Mouse (Mus musculus): ENCODE data around the gene Car3. TPM values are rescaled to one million over a fixed set of nuclear protein-coding genes. Genes with fewer than 3 reads are reported as not detected.

Car3 gene
- polyA plus RNA-seq, 1 experiment, result 5.3 TPM

DNA sequence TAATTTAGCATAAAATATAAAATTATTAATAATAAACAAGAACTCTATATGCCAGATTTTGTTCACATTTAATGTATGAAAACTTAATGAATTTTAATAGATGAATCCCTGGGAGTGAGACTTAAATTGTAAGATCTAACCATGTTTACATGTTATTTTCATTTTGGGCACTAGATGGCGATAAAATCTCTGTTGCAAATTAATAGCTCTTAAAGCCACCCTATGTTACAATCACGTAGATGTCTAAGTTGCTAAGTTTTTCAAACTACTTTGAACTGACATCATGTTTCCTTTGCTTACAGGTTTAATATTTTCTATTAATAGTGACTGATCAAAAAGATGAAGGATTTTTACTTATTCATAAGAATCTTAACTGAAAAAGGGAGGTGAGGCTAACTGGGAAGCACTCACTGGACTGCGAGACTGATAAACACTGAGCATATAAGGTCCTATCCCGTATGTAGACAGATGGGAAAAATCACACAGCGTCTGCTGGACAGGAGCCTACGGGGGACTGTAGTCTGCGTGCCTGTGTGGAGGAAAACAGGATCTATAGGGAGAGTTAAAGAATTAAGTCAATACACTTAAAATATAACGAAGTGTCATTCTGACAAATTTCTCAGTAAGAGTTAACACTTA is 11.2 kb downstream of the Car3 start:
- Histone ChIP-seq H3K4me1 (ENCODE audit: control insufficient read depth, insufficient read depth, insufficient read length, low read length) (peaks cover 5% of the 10 kb centered on the region; the same call in 1 of the 2 replicates), H3K36me3 (ENCODE audit: control insufficient read depth, insufficient read depth, low read length) (no peaks in the 10 kb centered on the region), H3K27ac (ENCODE audit: insufficient read depth, low read depth, low read length) (no peak overlapping the region), H3K4me3 (ENCODE audit: low read depth, low read length) (no peak overlapping the region), H3K27me3 (ENCODE audit: control insufficient read depth, insufficient read depth, low read length) (no peaks in the 10 kb centered on the region)
- no peak for TF ChIP-seq POLR2A (IDR thresholded peaks at IDR 0.05; ENCODE audit: low read depth, low read length)
- WGBS, result 42% methylated on average over 8 of the region's 8 CpGs

DNA sequence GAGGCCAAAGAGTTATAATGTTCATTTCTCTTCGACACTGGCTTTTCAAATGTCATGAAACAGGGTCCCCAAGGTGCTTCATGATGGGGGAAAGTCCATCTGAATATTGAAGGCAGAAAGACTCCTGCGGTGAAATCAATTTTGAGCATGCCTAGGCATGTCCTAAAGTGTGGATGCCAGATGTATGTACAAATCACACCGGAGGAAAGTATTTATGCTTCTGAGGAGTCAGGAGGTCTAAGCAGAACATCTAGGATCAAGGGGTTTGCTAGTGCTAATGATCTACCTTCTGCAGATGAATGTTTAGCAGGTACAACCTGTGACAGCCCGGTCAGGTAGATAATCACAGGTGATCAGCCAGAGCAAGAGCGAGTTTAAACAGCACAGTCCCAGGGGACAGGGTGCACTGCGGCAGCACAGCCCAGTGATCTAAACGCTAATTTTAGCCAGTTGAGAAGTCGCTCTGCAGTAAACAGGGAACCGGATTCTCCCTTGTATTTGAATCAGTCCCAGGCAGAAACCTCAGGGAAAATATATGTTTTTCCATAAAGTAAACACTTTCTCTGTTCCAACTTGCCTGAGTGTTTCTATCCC is 13.1 kb downstream of the Car3 start:
- Histone ChIP-seq H3K4me1 (ENCODE audit: control insufficient read depth, insufficient read depth, insufficient read length, low read length) (no peaks in the 10 kb centered on the region), H3K36me3 (ENCODE audit: control insufficient read depth, insufficient read depth, low read length) (no peaks in the 10 kb centered on the region), H3K27me3 (ENCODE audit: control insufficient read depth, insufficient read depth, low read length) (no peaks in the 10 kb centered on the region), H3K4me3 (ENCODE audit: low read depth, low read length) (no peak overlapping the region), H3K27ac (ENCODE audit: insufficient read depth, low read depth, low read length) (no peak overlapping the region)
- 72% methylated on average over 9 of the region's 9 CpGs for WGBS
- TF ChIP-seq CTCF (IDR thresholded peaks at IDR 0.05; ENCODE audit: extremely low read depth, insufficient read length, insufficient replicate concordance, low read depth, low read length) (no peak), POLR2A (IDR thresholded peaks at IDR 0.05; ENCODE audit: low read depth, low read length) (no peak)

DNA sequence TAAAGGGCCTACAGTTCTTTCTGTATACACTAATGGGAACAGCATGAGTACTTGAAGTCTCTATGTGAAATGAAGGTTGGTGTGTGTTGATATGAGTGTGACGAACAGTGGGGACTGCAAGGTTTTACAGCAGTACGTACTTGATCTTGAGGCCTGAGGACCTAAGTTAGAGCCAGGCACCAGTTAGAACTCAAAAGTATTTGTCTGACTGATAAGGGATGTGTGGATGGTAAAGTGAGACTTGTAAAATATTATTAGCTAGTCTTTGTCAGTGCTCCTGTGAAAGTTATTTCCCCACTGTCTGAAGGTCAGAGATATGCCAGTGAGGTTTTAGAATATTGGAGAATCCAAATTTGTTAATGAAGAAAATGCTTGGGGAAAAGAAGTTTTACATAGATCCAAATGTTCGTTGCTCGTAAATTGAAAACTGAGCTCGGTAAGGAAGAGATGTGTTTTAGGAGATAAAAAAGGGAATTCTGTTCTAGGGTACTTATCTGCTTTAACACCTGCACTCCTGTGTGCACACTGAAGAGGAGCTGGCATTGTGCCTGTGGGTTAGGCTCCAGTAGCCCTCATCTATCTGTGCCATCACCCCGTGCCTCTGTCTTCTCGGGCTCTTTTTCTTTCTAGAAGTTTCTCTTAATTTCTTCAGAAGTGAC is 14.1 kb downstream of the Car3 start:
- H3K4me3 ChIP-seq (ENCODE audit: low read depth, low read length), result no peak overlapping the region
- TF ChIP-seq CTCF (IDR thresholded peaks at IDR 0.05; ENCODE audit: extremely low read depth, insufficient read length, insufficient replicate concordance, low read depth, low read length) (no peak), POLR2A (IDR thresholded peaks at IDR 0.05; ENCODE audit: low read depth, low read length) (no peak)
- no peaks in the 10 kb centered on the region for H3K4me1 ChIP-seq (ENCODE audit: control insufficient read depth, insufficient read depth, insufficient read length, low read length)
- H3K27me3 ChIP-seq (ENCODE audit: control insufficient read depth, insufficient read depth, low read length), result no peaks in the 10 kb centered on the region
- H3K27ac ChIP-seq (ENCODE audit: insufficient read depth, low read depth, low read length), result no peak overlapping the region
- WGBS, result 78% methylated on average over 7 of the region's 7 CpGs
- H3K36me3 ChIP-seq (ENCODE audit: control insufficient read depth, insufficient read depth, low read length), result no peaks in the 10 kb centered on the region

DNA sequence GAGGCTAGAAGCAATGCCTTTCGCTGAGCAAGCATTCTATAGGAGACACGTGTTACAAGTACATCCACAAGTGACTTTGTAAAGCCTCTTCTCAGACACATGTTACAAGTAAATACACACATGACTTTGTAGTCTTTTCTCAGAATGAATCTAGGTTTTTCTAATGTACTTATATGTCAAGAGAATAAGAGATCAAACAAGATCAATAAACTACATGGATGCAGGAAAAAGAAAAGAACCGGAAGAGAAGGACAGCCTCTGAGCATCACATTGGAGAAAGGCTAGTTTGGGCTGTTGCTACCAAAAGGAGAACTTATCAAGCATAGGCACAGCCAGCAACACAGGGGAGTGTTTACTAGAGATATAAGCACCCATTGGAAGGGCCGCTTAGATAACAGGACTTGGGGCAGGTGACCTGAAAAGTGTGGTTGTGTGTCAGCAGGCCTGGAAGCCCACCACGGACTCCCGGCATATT is 15.5 kb downstream of the Car3 start:
- Histone ChIP-seq H3K4me1 (ENCODE audit: control insufficient read depth, insufficient read depth, insufficient read length, low read length) (no peaks in the 10 kb centered on the region), H3K27ac (ENCODE audit: insufficient read depth, low read depth, low read length) (no peak overlapping the region), H3K36me3 (ENCODE audit: control insufficient read depth, insufficient read depth, low read length) (no peaks in the 10 kb centered on the region), H3K4me3 (ENCODE audit: low read depth, low read length) (no peak overlapping the region), H3K27me3 (ENCODE audit: control insufficient read depth, insufficient read depth, low read length) (no peaks in the 10 kb centered on the region)
- 76% methylated on average over 6 of the region's 6 CpGs for WGBS
- TF ChIP-seq CTCF (IDR thresholded peaks at IDR 0.05; ENCODE audit: extremely low read depth, insufficient read length, insufficient replicate concordance, low read depth, low read length) (no peak), POLR2A (IDR thresholded peaks at IDR 0.05; ENCODE audit: low read depth, low read length) (no peak)

DNA sequence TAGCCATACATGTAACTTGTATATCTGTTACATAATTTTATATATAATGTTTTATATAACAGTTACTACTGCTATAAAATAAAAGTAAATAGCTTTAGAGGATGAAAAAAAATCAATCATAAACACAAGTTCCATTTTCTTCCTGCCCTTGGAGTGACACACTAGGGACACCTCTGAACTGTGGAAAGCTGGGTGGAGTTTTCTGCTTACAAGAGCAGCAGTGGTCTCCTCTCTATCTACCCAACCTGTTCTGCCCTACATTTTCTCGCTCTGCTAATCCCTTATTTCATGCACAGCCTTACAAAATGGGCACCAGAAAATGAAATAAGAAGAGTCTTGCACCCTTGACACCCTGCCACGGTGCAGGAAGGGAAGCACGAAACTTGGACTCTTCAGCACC is 16.0 kb downstream of the Car3 start:
- Histone ChIP-seq H3K36me3 (ENCODE audit: control insufficient read depth, insufficient read depth, low read length) (no peaks in the 10 kb centered on the region), H3K4me3 (ENCODE audit: low read depth, low read length) (no peak overlapping the region), H3K4me1 (ENCODE audit: control insufficient read depth, insufficient read depth, insufficient read length, low read length) (no peaks in the 10 kb centered on the region), H3K27me3 (ENCODE audit: control insufficient read depth, insufficient read depth, low read length) (no peaks in the 10 kb centered on the region), H3K27ac (ENCODE audit: insufficient read depth, low read depth, low read length) (no peak overlapping the region)
- WGBS, result 80% methylated on average over 3 of the region's 3 CpGs
- TF ChIP-seq CTCF (IDR thresholded peaks at IDR 0.05; ENCODE audit: extremely low read depth, insufficient read length, insufficient replicate concordance, low read depth, low read length) (no peak), POLR2A (IDR thresholded peaks at IDR 0.05; ENCODE audit: low read depth, low read length) (no peak)

DNA sequence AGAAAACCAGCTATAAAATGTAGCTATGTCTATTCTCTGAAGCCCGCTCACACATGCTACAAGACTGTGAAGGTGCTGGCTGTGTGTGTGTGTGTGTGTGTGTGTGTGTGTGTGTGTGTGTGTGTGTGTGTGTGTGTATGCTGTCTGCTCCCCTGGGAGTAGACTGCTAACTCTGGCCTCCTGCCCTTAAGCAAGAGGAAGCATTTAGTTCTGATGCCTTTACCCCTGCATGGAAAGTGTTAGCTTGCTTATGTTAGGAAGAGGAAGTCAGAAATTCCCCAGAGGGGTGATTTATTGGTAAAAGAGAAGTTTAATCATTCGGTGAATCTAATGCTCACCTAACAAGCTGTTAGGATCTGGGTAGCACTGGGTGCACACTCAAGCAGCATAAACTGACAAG is 17.0 kb downstream of the Car3 start:
- Histone ChIP-seq H3K4me1 (ENCODE audit: control insufficient read depth, insufficient read depth, insufficient read length, low read length) (no peaks in the 10 kb centered on the region), H3K27me3 (ENCODE audit: control insufficient read depth, insufficient read depth, low read length) (no peaks in the 10 kb centered on the region), H3K4me3 (ENCODE audit: low read depth, low read length) (no peak overlapping the region), H3K36me3 (ENCODE audit: control insufficient read depth, insufficient read depth, low read length) (no peaks in the 10 kb centered on the region), H3K27ac (ENCODE audit: insufficient read depth, low read depth, low read length) (no peak overlapping the region)
- WGBS, result 69% methylated on average over 2 of the region's 2 CpGs
- TF ChIP-seq POLR2A (IDR thresholded peaks at IDR 0.05; ENCODE audit: low read depth, low read length), result no peak
- no peak for TF ChIP-seq CTCF (IDR thresholded peaks at IDR 0.05; ENCODE audit: extremely low read depth, insufficient read length, insufficient replicate concordance, low read depth, low read length)

DNA sequence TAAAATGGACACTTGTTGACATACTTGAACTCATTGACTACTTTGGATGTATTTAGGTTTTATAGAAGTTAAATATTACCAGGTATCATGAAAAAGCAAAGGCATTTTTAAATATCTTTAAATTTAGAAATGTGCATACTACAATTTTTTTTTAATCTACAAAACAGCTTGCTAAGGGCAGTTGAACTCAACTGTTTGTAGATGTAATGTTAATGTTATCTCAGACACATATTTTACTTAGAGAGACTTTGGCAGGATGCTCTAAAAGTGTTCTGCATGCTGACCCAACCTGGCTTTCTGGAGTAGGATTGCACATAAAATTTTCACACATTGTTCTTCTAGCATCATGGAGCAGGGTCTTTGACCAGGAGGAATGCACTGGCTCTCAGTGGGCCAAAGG is 18.7 kb downstream of the Car3 start:
- no peak overlapping the region for H3K4me3 ChIP-seq (ENCODE audit: low read depth, low read length)
- H3K4me1 ChIP-seq (ENCODE audit: control insufficient read depth, insufficient read depth, insufficient read length, low read length), result no peaks in the 10 kb centered on the region
- no peaks in the 10 kb centered on the region for H3K36me3 ChIP-seq (ENCODE audit: control insufficient read depth, insufficient read depth, low read length)
- TF ChIP-seq CTCF (IDR thresholded peaks at IDR 0.05; ENCODE audit: extremely low read depth, insufficient read length, insufficient replicate concordance, low read depth, low read length) (no peak), POLR2A (IDR thresholded peaks at IDR 0.05; ENCODE audit: low read depth, low read length) (no peak)
- H3K27me3 ChIP-seq (ENCODE audit: control insufficient read depth, insufficient read depth, low read length), result no peaks in the 10 kb centered on the region
- H3K27ac ChIP-seq (ENCODE audit: insufficient read depth, low read depth, low read length), result no peak overlapping the region

All from small intestine, adult 2 months (tissue).